Mouse (Mus musculus) MEL-GATA-1-ER (cell line): ENCODE measurements around the gene Nudt22.

Experiments used
- DNase-seq: peaks from one replicate; pipeline ENCODE4 v3.0.0-alpha.2; 2012; ENCODE audit warnings: low read depth; ENCODE audit errors: extremely low read depth

Nudt22 gene

GRCm38 (mm10) chr19:6977759-6978638 is 17.9 kb downstream of the Nudt22 start:
- no peak for DNase-seq

GRCm38 (mm10) chr19:6975537-6976521 is 20.1 kb downstream of the Nudt22 start, which contains the start of gene Plcb3:
TSS of gene Plcb3 (minus strand) at chr19:6976470.
- DNase-seq, result no peak

GRCm38 (mm10) chr19:6974211-6975205 is 21.4 kb downstream of the Nudt22 start, which contains the start of gene Ppp1r14b:
TSS of gene Ppp1r14b (plus strand) at chr19:6974968.
- peak; percentile 74 for DNase-seq

GRCm38 (mm10) chr19:6973581-6974190 is 22.2 kb downstream of the Nudt22 start:
- no peak for DNase-seq

DNA sequence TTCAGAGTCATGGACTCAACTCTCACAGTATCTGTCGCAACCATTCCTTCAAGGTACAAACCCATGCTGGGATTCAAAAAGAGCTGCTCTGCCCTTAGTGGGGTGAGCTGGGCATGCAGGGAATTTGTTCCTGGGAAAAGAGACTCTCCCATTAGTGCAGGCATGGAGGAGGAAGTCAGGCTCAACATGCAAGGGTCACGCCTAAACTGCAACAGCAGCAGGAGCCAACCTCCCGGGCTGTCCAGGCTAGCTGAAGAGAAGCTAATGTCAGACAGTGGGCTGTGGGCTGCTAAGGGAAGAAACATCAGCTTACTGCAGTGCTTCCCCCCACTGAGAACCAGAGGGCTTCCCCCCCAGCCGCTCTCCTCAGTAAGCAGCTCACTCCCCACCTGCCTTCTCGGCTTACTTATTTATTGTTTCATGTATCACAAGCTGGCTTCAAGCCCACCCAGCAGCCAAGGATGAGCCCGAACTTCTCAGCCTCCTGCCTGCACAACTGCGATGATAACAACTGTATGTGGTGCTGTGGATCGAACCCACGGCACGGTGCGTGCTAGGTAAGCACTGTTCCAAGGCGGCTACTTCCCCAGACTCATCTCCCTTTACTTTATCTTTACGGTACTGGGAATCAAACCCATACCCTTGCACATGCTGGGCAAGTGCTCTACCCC is 23.5 kb downstream of the Nudt22 start:
- DNase-seq, result no peak

GRCm38 (mm10) chr19:6971644-6972043 is 24.3 kb downstream of the Nudt22 start:
- DNase-seq, result no peak

DNA sequence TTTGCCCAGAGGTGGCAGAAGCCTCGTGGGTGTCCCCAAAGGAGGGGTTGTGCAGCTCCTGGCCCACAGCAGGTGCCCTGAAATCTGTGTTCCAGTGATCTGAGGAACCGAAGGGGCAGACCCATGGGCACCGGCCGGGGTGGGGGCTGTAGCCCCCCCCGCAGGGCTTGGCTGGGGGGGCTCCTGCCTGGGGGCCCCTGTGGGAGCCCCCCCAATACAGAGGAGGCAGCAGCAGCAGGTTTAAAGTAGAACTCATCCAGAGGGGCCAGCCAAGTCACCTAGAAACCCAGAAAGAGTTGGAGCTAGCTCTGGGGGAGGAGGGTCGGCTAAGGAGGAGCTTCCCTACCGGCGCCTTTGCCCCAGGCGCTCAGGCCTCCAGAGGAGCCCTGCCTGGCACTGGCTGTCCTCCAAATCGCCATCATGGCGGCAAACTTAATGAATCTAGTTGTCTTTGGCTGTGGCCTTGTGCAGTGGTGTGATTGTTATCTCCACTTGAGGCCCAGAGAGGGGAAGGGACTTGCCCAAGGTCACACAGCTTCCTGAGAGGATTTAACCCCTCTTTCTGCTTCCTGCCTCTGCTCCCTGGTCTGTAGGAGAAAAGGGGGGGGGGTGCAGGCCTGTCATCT is 25.3 kb downstream of the Nudt22 start:
- no peak for DNase-seq

DNA sequence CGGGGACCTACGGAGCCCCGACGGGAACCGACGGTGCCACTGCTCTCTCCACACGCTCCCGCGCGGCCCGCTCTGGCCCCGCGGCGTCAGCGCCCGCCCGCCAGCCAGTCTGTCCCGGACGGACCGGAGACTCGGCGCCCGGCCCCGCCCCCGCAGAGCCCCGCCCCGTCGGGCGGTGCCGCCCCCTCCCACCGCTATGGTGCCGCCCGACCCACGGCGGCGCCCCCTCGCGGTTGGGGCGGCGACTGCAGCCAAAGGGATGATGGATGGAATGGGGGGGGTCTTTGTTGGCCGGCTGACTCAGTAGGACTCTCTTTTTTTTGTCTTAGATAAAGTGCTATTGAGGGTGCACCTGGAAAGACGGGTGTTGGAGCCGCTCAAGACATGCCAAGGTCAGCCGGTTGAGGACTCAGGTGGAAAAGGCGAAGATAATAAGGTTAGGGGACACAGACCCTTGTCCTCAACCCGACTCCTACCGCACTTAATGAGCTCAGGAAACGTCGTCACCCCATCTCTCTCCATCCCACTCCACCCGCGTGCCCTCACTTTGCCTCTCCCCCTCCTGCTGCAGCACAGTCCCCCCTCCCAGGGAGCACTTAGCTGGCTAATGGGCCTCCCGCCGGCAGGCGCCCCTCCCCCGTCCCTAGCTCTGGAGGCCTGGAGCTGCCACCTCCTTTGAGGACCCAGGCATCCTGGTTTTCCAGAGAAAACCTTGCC is 26.1 kb downstream of the Nudt22 start:
- DNase-seq, result no peak

DNA sequence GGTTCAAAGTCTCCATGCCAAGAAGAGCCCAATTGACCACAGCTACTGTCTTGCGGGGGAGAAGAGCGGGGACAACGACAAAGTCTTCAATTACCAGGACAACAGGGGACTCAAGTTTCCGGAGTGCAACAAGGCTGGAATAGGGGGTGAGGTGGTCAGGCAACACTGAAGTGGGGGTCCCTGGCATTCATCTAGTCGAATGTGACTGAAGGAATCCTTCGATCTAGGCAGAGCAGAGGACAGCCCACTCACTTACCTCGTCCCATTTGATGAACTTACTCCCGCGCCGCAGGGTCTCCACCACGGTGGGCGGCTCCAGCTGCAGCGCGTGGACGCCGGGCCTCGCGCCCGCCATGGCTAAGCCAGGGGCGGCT is 26.6 kb downstream of the Nudt22 start:
- DNase-seq, result no peak

GRCm38 (mm10) chr19:6968491-6969271 is 27.2 kb downstream of the Nudt22 start:
- no peak for DNase-seq

DNA sequence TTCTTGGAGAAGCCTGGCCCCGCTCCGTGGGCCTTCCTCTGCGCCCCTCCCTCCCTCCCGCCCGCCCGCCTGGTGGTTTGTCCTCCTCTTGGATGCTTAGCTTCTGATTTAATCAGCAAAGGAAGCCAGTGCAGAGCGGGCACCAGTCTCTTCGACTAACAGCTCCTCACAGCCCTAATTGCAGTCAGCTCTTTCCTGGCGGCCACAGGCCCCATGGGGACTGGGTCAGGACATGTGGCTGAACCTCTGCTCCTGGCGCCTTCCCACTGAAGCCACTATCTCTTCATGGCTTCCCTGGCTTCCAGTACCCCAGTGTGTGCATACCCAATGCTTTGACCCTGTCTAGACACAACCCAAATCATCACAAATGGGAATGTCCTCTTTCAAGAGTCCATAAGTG is 39.5 kb downstream of the Nudt22 start:
- no peak for DNase-seq

DNA sequence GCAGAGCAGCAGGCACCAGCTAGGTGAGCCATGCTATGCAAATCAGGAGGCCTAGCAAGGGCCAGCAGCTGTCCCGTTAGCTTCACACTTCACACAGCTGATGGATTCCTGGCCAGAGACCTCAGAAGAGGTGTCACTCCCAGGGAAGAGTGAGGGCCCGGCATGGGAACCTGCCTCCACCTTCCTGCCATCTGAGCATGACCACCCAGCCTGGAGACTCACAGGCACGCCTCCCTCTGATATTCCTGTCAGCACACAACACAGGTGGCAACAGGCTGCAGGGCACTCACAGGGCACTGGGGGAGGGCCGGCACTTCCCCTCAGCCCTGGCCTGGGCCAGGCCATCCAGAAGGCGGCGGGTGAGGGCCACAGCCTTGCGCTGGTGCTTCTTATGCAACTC is 40.5 kb downstream of the Nudt22 start:
- no peak for DNase-seq

DNA sequence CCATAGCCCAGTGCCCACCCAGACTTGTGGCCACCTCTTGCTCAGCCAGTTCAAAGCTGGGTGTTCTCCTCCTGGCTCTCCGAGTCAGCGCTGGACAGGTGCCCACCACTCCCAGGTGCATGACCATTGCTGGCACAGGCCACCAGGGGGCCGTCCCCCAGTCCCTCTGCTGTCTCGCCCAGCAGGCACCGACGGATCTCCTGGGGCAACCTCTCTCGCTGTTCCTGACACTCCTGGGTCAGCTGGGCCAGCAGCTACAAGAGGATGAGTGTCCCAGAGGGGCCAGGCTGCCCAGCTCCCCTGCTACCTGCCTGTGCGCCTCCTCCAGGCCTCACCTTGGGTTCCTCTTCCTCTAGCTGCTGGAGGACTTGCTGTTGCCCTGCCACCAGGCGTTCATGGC is 41.9 kb downstream of the Nudt22 start:
- no peak for DNase-seq

DNA sequence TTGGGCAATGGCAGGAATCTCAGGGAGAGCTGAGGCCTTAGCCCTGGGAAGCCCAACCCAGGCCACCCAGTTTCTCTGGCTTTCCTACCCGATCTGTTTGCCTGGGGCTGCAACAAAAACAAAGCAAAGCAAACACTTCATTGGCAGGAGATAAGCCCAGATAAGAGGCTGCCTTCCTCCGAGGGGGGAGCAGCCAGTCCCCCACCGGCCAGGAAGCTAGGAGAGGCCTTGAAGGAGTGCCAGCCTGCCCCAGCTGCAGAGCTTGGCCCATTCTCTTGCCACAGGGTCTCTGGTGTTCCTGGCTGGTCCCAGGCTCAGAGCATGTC is 43.2 kb downstream of the Nudt22 start:
- no peak for DNase-seq

- DNase-seq, result no peak
Measured at GRCm38 (mm10) chr19:6951994-6952711, 43.8 kb downstream of the Nudt22 start.

DNA sequence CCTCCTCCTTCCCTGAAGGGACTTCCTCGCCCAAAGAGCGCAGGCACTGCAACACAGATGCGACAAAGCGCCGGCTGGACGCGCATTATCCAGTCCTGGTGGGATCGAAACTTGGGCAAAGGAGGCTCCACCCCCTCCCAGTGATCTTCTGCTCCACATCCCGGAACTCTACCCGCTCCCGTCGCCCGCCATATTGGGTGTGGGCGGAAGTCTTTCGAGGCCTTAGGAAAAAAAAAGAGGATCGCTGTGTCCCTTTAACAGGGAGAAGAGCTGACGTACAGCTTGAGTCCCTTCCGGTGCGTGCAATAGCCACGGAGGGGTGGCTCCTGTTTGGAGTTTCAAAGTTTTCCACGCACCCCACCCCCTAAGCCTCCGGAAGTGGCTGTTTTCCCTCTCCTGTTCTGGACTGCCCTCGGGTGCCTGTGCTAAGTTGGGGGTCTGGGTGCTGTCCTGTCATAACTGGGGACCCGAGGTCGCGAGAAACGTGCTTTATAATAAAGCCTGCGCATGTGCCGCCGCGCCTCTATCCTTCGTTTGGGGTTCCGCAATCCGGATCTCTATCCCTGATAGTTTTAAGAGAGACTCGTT is 44.4 kb downstream of the Nudt22 start:
- DNase-seq, result peak; percentile 86

- no peak for DNase-seq
Measured at GRCm38 (mm10) chr19:6950613-6951153, 45.2 kb downstream of the Nudt22 start.
